Mouse (Mus musculus): ENCODE results near the gene Fbxo27. TPM values are rescaled to one million over a fixed set of nuclear protein-coding genes. Genes with fewer than 3 reads are reported as not detected.
A peak's percentile ranks its signal among the peaks of the same experiment; 100 is the strongest.
"Not testable (repeated sequence)": the region's sequence is repeated elsewhere in the genome, so short reads cannot be mapped to it uniquely, and the experiment has no call there.

Gene Fbxo27
- polyA plus RNA-seq, 1 experiment from 2014 or later: 4.3 TPM

GRCm38 (mm10) chr7:28676811-28677541 is 15.7 kb upstream of the Fbxo27 start:
- Histone ChIP-seq H3K9me3 (no peaks in the 10 kb centered on the region), H3K36me3 (no peaks in the 10 kb centered on the region), H3K27ac (no peak overlapping the region), H3K4me2 (no peak overlapping the region), H3K9ac (no peak overlapping the region), H3K27me3 (replicated peaks) (no peaks in the 10 kb centered on the region), H3K4me3 (replicated peaks) (no peak overlapping the region), H3K4me1 (no peaks in the 10 kb centered on the region)
- 73% methylated on average over 13 of the region's 13 CpGs for WGBS
- no peak for ATAC-seq (ENCODE audit: insufficient read depth, low FRiP score, low read depth)

- no peak for ATAC-seq (ENCODE audit: insufficient read depth, low FRiP score, low read depth)
- Histone ChIP-seq H3K4me1 (no peaks in the 10 kb centered on the region), H3K4me2 (no peak overlapping the region), H3K4me3 (replicated peaks) (no peak overlapping the region), H3K36me3 (no peaks in the 10 kb centered on the region), H3K27me3 (replicated peaks) (no peaks in the 10 kb centered on the region), H3K9ac (no peak overlapping the region), H3K27ac (no peak overlapping the region), H3K9me3 (no peaks in the 10 kb centered on the region)
- 85% methylated on average over 8 of the region's 8 CpGs for WGBS
These were observed 15.0 kb upstream of the Fbxo27 start for GRCm38 (mm10) chr7:28677624-28678023.

GRCm38 (mm10) chr7:28691075-28691474 is 1.6 kb upstream of the Fbxo27 start:
- ATAC-seq (ENCODE audit: insufficient read depth, low FRiP score, low read depth): no peak
- H3K4me1 ChIP-seq: 0 out of 2 replicates have a peak, but pooled peaks cover 4% of the 10 kb centered on the region
- H3K27ac ChIP-seq: no peak overlapping the region
- H3K4me2 ChIP-seq: no peak overlapping the region
- no peaks in the 10 kb centered on the region for H3K9me3 ChIP-seq
- no peak overlapping the region for H3K9ac ChIP-seq
- H3K4me3 ChIP-seq (replicated peaks): no peak overlapping the region
- no peaks in the 10 kb centered on the region for H3K36me3 ChIP-seq
- H3K27me3 ChIP-seq (replicated peaks): peaks cover 4% of the 10 kb centered on the region
- WGBS: 59% methylated on average over 7 of the region's 7 CpGs

GRCm38 (mm10) chr7:28693321-28693966 is 795 bp downstream of the Fbxo27 start:
- whole genome bisulfite sequencing: 2% methylated on average over 38 of the region's 38 CpGs
- ATAC-seq (ENCODE audit: insufficient read depth, low FRiP score, low read depth): peak; percentile 85
- Histone ChIP-seq H3K9me3 (no peaks in the 10 kb centered on the region), H3K27ac (no peak overlapping the region), H3K27me3 (replicated peaks) (peaks cover 4% of the 10 kb centered on the region), H3K9ac (peak overlapping the region; percentile 32; the same call in 1 of the 2 replicates), H3K4me2 (peak overlapping the region; percentile 96), H3K4me3 (replicated peaks) (peak overlapping the region; percentile 50), H3K4me1 (0 out of 2 replicates have a peak, but pooled peaks cover 4% of the 10 kb centered on the region), H3K36me3 (no peaks in the 10 kb centered on the region)

GRCm38 (mm10) chr7:28694423-28694822 is 1.8 kb downstream of the Fbxo27 start:
- H3K4me3 ChIP-seq (replicated peaks): no peak overlapping the region
- no peak for ATAC-seq (ENCODE audit: insufficient read depth, low FRiP score, low read depth)
- 0 out of 2 replicates have a peak, but pooled peaks cover 4% of the 10 kb centered on the region for H3K4me1 ChIP-seq

GRCm38 (mm10) chr7:28694966-28695511 is 2.4 kb downstream of the Fbxo27 start:
- Histone ChIP-seq H3K4me3 (replicated peaks) (no peak overlapping the region), H3K27ac (no peak overlapping the region), H3K27me3 (replicated peaks) (peaks cover 4% of the 10 kb centered on the region), H3K36me3 (no peaks in the 10 kb centered on the region), H3K9ac (no peak overlapping the region), H3K4me1 (0 out of 2 replicates have a peak, but pooled peaks cover 4% of the 10 kb centered on the region), H3K9me3 (no peaks in the 10 kb centered on the region), H3K4me2 (no peak overlapping the region)
- no peak for ATAC-seq (ENCODE audit: insufficient read depth, low FRiP score, low read depth)
- WGBS: 50% methylated on average over 8 of the region's 8 CpGs

More at GRCm38 (mm10) chr7:28694423-28694822, 1.8 kb downstream of the Fbxo27 start:
- WGBS: 8% methylated on average over 14 of the region's 14 CpGs
- Histone ChIP-seq H3K27me3 (replicated peaks) (peaks cover 4% of the 10 kb centered on the region), H3K4me2 (peak overlapping the region; percentile 96), H3K27ac (peak overlapping the region; percentile 16; the same call in 1 of the 2 replicates), H3K36me3 (no peaks in the 10 kb centered on the region), H3K9me3 (no peaks in the 10 kb centered on the region), H3K9ac (no peak overlapping the region)

GRCm38 (mm10) chr7:28697277-28697676 is 4.6 kb downstream of the Fbxo27 start:
- Histone ChIP-seq H3K4me3 (replicated peaks) (no peak overlapping the region), H3K4me1 (0 out of 2 replicates have a peak, but pooled peaks cover 4% of the 10 kb centered on the region), H3K27ac (no peak overlapping the region), H3K27me3 (replicated peaks) (peaks cover 4% of the 10 kb centered on the region), H3K9me3 (no peaks in the 10 kb centered on the region), H3K9ac (no peak overlapping the region), H3K4me2 (no peak overlapping the region), H3K36me3 (no peaks in the 10 kb centered on the region)
- ATAC-seq (ENCODE audit: insufficient read depth, low FRiP score, low read depth): no peak
- 75% methylated on average over 11 of the region's 11 CpGs for WGBS

GRCm38 (mm10) chr7:28700269-28700668 is 7.6 kb downstream of the Fbxo27 start:
- Histone ChIP-seq H3K27me3 (replicated peaks) (no peaks in the 10 kb centered on the region), H3K4me1 (no peaks in the 10 kb centered on the region), H3K9me3 (no peaks in the 10 kb centered on the region), H3K4me2 (no peak overlapping the region), H3K36me3 (no peaks in the 10 kb centered on the region), H3K4me3 (replicated peaks) (no peak overlapping the region), H3K9ac (no peak overlapping the region), H3K27ac (no peak overlapping the region)
- WGBS: 88% methylated on average over 4 of the region's 4 CpGs
- no peak for ATAC-seq (ENCODE audit: insufficient read depth, low FRiP score, low read depth)

- not testable (repeated sequence) for H3K27ac ChIP-seq; H3K9ac ChIP-seq; H3K4me2 ChIP-seq; H3K4me1 ChIP-seq; H3K9me3 ChIP-seq; H3K4me3 ChIP-seq (replicated peaks); H3K36me3 ChIP-seq; H3K27me3 ChIP-seq (replicated peaks); ATAC-seq (ENCODE audit: insufficient read depth, low FRiP score, low read depth)
- WGBS: 95% methylated on average over 12 of the region's 12 CpGs
These were observed 8.7 kb downstream of the Fbxo27 start for GRCm38 (mm10) chr7:28701306-28701705.

- Histone ChIP-seq H3K4me2 (no peak overlapping the region), H3K27me3 (replicated peaks) (no peaks in the 10 kb centered on the region), H3K4me3 (replicated peaks) (no peak overlapping the region), H3K4me1 (no peaks in the 10 kb centered on the region), H3K9me3 (no peaks in the 10 kb centered on the region), H3K27ac (no peak overlapping the region), H3K36me3 (no peaks in the 10 kb centered on the region), H3K9ac (no peak overlapping the region)
- no peak for ATAC-seq (ENCODE audit: insufficient read depth, low FRiP score, low read depth)
- 46% methylated on average over 9 of the region's 9 CpGs for WGBS
These were observed 10.0 kb downstream of the Fbxo27 start for GRCm38 (mm10) chr7:28702601-28703143.

- Histone ChIP-seq H3K9me3 (no peaks in the 10 kb centered on the region), H3K4me1 (no peaks in the 10 kb centered on the region), H3K27me3 (replicated peaks) (no peaks in the 10 kb centered on the region), H3K4me3 (replicated peaks) (no peak overlapping the region), H3K27ac (no peak overlapping the region), H3K9ac (no peak overlapping the region), H3K36me3 (no peaks in the 10 kb centered on the region), H3K4me2 (no peak overlapping the region)
- no peak for ATAC-seq (ENCODE audit: insufficient read depth, low FRiP score, low read depth)
These were observed 16.8 kb downstream of the Fbxo27 start for GRCm38 (mm10) chr7:28709454-28709853.

- H3K4me2 ChIP-seq: no peak overlapping the region
These were observed 18.3 kb downstream of the Fbxo27 start for GRCm38 (mm10) chr7:28710962-28711361.

More at GRCm38 (mm10) chr7:28710962-28711361, 18.3 kb downstream of the Fbxo27 start:
- H3K36me3 ChIP-seq: no peaks in the 10 kb centered on the region
- no peak overlapping the region for H3K9ac ChIP-seq
- no peaks in the 10 kb centered on the region for H3K9me3 ChIP-seq
- ATAC-seq (ENCODE audit: insufficient read depth, low FRiP score, low read depth): no peak
- H3K4me1 ChIP-seq: no peaks in the 10 kb centered on the region
- 67% methylated on average over 3 of the region's 3 CpGs for WGBS
- no peak overlapping the region for H3K27ac ChIP-seq
- no peak overlapping the region for H3K4me3 ChIP-seq (replicated peaks)
- no peaks in the 10 kb centered on the region for H3K27me3 ChIP-seq (replicated peaks)

Data from stomach, embryonic 15.5 days (tissue).